Mouse (Mus musculus): Measurements from ENCODE around the gene Ndufs2. TPM values are rescaled to one million over a fixed set of nuclear protein-coding genes. Genes with fewer than 3 reads are reported as not detected.

Ndufs2 gene
- total RNA-seq, 1 experiment from 2014 or later = 334 TPM

DNA sequence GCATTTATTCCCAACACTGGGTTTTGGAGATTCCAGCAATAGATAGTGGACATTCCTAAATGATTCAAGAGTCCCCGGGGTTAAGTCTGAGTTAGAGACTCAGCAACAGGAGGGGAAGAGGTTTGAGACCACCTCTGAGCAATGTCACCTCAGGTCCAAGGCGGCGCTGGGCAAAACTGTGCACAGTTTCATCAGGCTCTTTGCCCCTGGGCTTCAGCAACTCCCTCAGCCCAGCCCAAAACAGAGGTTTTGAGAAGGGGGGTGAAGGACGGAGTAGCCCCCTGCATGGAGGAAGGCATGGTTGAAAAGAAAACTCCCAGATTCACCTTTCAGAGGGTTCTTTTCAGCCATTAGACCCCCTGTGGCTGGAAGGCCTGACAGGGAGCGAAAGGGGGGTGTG is 28.5 kb upstream of the Ndufs2 start:
- ATAC-seq (replicated peaks; ENCODE audit: low read depth, poor library complexity, severe bottlenecking) = no peak

DNA sequence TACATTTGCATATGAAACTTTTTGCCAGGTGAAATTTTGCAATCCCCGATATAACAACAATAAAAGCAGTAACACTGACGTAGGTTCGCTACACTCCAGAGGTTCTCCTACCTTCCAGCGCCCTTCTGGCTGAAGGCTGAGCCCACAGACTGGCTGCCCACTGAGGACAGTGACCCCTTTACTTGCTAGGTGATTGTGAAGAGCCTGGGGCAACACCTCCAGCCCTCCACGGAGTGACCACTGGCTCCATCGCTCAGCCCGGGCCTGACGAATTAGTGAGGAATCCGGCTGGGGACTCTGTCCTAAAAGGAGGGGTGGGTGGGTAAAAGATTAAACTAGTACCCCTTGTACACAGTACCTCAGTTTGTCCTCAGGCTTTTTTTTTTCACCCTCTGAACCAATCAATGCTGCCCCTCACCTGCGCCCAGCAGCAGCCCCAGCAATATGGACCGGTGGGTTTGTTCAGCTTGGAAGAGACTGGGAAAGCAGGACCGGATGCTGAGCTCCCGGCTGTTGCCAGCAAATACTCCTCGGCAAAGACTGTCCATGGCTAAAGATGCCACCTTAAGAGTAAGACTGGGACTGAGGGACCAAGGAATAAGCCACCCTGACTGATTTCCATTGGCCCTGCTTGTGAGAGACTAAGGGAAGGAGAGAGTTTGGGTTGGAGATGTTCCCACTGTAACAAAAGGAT is 28.0 kb upstream of the Ndufs2 start:
- no peak for ATAC-seq (replicated peaks; ENCODE audit: low read depth, poor library complexity, severe bottlenecking)

DNA sequence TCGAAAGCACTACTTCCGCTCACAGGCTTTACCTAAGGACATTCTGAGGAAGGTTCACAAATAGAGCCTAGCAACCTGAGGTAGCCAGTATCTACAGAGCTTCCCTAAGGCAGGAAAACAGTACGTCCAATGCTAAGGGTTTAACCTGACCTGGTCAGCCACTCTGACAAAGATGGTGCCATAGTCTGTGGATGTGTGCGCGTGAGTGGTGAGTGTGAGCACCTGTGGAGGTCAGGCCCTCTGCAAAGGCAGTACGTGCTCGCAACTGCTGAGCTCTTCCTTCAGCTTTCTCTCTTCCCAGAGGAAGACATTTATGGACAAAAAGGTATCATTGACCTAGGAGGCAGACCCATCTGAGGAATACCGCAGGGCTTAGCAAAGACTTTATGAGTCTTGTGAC is 27.2 kb upstream of the Ndufs2 start:
- no peak for ATAC-seq (replicated peaks; ENCODE audit: low read depth, poor library complexity, severe bottlenecking)

DNA sequence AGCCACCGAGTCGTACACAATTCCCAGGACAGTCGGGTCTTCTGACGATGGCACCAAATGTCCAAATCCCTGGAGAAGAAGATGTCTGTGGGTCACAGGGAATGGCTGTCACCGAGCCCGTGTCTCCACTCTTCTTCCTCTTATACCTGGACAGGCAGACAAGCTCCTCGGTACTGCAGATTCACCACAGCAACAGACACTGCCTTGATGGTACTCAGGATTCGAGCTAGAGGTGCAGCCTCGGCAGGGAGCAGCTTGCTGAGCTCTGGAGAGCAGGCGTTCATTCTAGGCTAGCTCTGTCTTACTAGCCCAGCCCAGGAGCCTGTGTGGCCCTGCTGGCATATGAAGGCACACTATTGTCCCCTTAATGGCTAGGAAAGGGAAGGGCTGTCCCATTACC is 26.5 kb upstream of the Ndufs2 start:
- ATAC-seq (replicated peaks; ENCODE audit: low read depth, poor library complexity, severe bottlenecking) = no peak

DNA sequence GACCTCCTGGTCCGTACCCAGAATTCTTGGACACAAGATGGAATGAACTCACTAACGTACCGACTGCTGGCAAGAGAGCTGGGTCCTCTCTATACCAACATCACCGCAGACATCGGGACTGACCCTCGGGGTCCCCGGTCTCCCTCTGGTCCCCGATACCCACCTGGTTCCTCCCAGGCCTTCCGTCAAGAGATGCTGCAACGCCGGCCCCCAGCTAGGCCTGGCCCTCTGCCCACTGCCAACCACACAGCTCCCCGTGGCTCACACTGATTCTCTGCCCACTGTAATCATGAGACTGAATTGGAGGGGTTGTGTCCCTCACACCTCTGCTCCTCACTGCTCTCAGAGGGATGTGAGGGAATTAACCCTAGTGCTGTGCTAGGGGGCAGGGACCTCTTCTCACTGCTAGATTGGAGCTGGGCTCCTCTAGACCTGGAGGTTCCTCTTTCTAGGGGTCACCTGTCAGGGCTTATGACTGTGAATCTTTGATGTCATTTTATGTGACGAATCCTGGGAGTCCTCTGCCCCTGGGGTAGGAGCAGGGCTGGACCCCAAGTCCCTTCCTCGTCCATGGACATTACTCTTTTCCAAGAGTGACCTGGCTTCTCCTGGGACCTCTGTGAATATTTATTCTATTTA is 25.0 kb upstream of the Ndufs2 start:
- ATAC-seq (replicated peaks; ENCODE audit: low read depth, poor library complexity, severe bottlenecking) = no peak

DNA sequence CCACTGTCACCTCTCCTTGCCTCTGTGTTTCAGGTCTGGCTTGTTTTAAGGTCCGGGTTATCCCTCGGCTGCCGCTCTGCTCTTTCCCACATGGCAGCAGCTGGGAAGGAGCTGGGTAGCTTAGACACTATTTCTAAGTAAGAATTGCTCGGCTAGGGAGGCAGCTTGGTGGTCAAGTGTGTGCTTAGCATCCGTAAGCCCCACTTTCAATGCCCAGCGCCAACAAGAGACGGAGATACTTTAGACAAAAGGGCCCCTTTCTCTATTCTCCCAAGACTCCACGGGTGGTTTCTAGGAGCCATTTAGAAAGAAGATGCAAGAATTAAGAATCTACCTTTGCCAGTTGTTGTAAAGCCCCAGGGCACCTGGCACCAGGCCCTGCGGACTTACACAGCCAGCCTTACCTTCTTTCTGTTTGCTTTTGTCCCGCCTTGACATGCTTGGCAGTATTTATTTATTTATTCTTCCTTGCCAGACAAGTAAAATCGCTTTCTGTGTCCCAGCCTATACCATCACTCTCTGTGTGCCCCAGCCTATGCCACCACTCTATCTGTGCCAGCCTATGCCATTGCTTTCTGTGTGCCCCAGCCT is 24.1 kb upstream of the Ndufs2 start:
- ATAC-seq (replicated peaks; ENCODE audit: low read depth, poor library complexity, severe bottlenecking) = no peak

DNA sequence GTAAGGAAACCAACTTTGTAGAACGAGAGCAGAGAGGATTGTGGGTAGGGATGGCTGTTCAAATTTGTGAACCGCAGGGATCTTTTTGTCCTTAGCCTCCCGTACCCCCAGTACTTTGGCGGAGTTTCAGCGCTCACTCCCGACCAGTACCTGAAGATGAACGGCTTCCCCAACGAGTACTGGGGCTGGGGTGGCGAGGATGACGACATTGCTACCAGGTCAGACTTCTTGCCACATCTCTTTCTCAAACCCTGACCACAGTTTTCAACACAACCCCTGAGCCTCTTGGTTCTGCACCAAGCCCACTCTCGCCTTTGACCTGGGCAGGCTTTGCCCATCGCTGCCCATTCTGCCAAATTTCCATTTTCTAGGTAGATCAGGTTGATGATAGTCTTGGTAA is 23.0 kb upstream of the Ndufs2 start:
- ATAC-seq (replicated peaks; ENCODE audit: low read depth, poor library complexity, severe bottlenecking) = no peak

DNA sequence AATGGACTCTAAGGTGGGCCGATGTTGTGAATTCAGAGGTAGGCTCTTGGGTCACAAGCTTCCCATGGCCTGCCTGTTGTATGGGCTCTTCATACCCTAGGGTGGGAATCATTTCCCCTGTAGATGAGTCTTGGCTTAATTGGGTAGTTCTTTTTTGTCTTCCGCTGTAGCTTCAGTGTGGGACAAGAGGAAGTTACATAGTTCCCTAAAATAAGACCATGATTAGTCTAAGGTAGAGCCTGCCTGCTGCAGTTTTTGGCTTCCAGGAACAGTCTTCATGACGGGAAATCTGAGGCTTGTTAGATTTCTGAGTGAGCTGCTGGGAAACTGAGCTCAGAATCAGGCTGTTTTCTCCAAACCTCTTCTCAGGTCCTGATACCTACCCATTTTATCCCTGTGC is 20.9 kb upstream of the Ndufs2 start:
- ATAC-seq (replicated peaks; ENCODE audit: low read depth, poor library complexity, severe bottlenecking) = peak; percentile 40

DNA sequence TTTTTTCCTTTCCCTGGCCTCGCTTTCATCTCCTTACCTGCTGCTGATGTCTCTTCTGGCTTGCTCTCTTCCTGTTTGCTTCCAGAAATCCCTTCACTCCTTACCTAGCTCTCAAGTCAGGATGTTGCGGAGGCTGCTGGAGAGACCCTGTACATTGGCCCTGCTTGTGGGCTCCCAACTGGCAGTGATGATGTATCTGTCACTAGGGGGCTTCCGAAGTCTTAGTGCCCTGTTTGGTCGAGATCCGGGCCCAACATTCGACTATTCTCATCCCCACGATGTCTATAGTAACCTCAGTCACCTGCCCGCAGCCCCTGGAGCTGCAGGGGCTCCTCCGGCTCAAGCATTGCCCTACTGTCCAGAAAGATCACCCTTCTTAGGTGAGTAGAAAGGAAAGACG is 20.4 kb upstream of the Ndufs2 start:
- ATAC-seq (replicated peaks; ENCODE audit: low read depth, poor library complexity, severe bottlenecking) = no peak

DNA sequence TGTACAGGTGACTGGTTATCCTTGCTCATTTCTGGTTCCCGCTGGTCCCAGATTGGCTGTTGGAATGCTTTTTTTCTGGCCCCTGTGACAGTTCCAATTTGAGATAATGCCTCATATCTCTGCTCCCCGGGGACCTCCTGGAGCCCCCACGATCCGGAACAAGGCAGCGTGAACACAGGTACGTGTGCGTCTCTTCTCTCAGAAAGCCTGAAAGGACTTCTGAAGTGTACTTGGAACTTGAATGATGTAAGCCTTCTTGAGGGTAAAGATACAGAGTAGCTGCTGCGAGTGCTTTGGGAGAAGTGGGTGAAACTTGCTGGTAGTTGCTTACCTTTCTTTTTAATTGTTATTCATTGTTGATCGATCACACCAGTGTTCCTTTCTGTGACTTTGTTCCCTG is 20.0 kb upstream of the Ndufs2 start:
- ATAC-seq (replicated peaks; ENCODE audit: low read depth, poor library complexity, severe bottlenecking) = no peak

DNA sequence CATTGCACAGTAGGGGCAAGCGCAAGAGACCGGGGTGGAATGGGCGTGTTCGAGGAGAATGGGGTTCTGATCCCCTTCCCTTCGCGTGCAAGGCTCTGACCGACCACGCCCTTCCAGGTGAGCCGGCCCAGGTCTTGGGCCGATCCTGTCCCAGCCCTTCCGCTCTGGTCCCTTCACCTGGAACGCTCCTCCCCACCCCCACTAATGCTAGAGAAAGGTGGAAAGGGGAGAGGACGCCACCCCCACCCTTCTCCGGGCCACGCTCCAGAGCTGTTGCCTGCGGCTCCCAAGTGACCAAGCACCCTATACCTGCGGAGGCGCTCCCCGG is 19.3 kb upstream of the Ndufs2 start:
- ATAC-seq (replicated peaks; ENCODE audit: low read depth, poor library complexity, severe bottlenecking) = peak; percentile 52

DNA sequence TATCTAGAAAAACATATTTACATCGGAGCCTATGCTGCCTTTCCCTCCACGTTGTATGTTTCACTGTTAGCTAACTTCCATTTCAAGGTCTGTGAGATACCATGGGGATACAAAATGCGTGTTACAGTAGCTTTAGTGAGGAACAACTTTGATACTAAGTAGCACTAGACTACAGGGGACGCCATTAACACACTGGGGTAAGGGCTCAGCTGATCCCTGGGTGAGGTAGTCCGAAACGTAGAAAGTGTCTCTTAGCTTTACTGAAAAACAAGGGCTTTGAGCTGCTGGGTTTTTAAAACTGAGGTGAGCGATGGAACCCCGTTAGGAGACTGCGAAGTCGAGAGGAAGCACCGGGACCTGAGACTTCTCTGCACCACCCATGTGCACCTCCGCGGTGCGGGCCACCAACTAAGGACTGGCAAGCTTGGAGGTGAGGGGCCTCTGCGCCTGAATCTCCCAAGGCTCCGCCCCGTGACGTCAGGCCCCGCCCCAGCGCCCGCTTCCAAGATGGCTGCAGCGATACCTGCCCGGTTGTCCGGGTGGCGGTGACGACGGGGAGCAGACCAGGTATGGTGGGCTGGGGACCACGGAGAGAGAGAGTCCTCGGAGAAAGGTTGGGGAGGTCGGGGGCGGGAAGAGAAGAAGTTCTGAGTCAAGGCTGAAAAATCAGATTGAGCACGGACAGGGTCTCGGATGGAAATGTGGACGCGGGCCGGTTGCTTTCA is 18.8 kb upstream of the Ndufs2 start, which contains the start of gene B4galt3:
Gene B4galt3, plus strand, starts transcription at position 481 of the 725 bp plus-strand sequence.
- peak; percentile 94 for ATAC-seq (replicated peaks; ENCODE audit: low read depth, poor library complexity, severe bottlenecking)

DNA sequence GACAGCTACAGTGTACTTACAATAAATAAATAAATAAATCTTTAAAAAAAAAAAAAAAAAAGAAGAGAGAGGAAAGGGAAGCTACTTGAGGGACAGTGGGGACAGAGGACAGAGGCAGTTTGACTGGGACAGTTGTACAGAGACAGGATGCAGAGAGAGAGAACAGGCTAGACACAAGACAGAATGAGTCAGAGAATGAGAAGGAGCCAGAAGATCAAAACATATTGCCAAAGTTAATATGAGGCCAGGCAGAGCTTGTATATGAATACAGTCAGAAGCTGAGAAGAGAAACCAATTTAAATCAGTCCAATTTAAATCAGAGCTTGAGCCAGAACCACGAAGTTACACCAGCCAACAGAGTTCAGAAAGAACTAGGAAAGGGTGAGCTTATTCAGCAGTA is 17.2 kb upstream of the Ndufs2 start:
- ATAC-seq (replicated peaks; ENCODE audit: low read depth, poor library complexity, severe bottlenecking) = no peak

DNA sequence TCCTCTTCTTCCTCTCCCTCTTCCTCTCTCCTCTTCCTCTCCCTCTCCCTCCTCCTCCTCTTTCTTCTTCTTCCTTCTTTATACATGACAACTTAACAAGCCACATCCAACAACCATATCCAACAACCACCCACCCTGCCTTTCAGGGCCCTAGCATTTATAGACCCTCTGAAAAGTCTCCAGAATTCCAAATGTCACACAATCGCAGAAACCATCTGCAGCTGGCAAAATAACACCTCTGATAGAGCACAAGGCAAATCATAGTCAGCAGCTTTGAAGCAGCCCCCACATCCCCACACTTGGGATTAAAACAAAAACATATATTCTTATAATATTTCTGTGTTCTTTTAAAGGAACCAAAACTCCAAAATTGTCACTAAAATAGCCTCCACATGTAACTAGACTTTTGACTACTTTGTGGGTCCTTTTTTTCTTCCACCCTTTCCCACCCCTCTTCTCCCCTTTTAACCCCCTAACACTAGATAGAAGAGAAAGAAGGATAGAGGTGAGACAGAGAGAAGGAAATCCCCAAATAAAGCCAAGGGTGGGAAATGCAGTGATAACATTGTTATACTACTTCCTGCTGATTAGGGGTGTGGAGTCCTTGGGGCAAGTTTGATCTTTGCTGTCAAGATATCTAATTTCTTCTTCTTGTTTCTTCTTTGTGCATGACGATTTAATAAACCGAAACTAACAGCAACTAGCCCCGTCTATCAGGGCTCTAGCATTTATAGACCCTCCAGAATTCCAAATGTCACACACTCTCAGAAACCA is 15.0 kb upstream of the Ndufs2 start:
- no peak for ATAC-seq (replicated peaks; ENCODE audit: low read depth, poor library complexity, severe bottlenecking)

DNA sequence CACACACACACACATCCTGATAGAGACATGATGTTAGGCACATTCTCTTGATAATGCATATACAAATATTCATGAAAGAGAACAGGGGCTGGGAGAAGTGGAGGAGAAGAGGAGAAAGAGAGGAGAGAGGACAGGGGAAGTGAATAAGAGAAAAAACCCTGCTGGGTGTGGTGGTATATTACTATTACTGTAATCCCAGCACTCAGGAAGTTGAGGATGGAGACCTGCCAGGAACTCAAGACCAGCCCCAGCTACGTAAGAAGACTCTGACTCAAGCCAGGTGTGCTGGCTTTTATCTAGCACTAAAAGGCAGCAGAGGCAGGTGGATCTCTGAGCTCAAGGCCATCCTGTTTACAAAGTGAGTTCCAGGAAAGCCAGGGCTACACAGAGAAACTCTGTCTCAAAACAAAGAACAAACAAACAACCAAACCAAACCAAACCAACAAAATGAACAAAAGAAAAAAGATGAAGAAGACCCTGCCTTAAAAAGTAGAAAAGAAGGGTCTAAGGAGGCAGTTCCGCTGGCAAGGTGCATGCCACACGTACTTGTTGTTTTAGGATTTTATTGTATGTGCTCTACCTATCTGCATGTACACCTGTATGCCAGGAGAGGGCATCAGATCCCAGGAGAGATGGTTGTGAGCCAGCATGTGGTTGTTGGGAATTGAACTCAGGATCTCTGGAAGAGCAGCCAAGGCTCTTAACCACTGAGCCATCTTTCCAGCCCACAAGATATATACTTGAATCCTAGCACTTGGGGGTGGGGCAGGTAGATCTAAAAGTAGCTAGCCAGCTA is 12.7 kb upstream of the Ndufs2 start:
- ATAC-seq (replicated peaks; ENCODE audit: low read depth, poor library complexity, severe bottlenecking) = no peak

DNA sequence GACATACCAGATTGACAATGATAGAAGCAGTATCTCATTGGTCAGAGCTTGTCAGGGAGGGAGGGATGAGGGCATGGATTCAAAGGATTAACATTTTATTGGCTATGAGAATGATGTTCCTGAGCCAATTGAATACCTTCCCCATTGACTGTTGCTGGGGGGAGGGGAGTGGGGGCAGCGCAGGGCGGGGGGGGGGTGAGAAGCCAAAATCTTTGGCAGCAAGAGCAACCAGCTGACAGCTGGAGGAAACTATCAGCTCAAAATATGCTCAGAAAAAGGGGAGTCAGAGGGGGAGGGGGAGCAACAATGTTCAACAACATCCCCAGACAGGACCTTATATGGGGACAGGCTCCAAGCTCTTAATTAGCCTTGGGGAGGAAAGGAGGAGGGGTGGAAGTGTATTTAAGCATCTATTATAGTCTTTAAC is 12.0 kb upstream of the Ndufs2 start:
- no peak for ATAC-seq (replicated peaks; ENCODE audit: low read depth, poor library complexity, severe bottlenecking)

DNA sequence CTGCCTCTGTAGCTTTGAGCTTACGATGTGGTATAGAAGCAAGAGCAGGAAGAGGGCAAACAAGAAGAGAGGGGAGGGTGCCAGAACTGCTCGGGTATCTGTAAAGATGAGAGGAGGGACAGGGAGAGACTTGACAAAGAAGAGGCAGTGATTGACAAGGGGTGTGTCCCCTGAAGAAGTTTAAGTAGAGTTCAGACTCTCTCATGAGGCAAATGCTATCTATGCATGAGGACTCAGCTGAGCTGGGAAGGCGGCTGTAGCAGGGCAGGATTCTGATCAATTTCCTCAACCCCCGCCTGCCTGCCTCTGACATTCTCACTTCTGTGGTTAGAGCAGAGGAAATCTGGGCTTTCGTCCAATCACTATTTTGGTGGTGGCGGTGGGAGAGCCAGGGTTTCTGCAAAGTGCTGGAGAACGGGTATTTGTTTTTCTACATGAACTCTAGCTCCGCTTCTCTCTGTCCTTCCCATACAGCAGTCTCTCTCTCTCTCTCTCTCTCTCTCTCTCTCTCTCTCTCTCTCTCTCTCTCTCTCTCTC is 11.5 kb upstream of the Ndufs2 start:
- ATAC-seq (replicated peaks; ENCODE audit: low read depth, poor library complexity, severe bottlenecking) = peak; percentile 76

DNA sequence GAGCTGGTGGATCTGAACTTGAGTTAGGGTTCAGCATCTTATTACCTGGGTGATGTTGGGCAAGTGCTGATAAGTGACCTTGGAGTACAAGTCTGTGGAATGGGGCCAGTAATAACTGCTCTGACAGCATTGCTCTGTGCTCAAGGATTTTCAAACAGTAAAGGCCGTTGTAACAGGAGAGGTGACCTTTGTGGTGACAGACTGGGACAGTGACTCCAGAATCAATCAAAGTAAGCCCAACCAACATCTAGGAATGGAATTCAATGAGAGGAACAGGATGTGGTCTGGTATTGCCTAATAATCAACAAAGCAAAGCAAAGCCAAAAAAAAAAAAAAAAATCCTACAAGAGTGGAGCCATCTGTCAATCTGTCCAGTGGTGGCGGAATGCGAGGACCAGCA is 9.1 kb upstream of the Ndufs2 start:
- ATAC-seq (replicated peaks; ENCODE audit: low read depth, poor library complexity, severe bottlenecking) = no peak

DNA sequence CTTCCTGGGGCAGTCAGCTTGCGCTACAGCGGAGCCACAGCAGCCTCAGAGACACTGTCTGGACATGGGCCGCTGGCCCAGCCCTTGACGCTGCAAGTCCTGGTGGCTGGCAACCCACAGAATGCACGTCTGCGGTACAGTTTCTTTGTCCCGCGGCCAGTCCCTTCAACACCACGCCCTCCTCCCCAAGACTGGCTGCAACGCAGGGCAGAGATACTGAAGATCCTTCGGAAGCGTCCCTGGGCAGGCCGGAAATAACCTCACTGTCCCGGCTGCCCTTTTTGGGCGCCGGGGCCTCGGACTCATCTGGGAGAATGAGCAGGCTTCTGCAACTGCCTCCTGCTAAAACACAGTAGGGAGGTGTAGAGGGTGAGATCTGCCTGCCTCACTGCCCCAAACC is 7.7 kb upstream of the Ndufs2 start:
- ATAC-seq (replicated peaks; ENCODE audit: low read depth, poor library complexity, severe bottlenecking) = 0 out of 2 replicates have a peak, but pooled peaks have one; percentile 20

All from common myeloid progenitor, adult 5-6 weeks (primary cell).